Mouse (Mus musculus): ENCODE results near the gene Dazap1. TPM values are rescaled to one million over a fixed set of nuclear protein-coding genes. Genes with fewer than 3 reads are reported as not detected.
"Not testable (repeated sequence)": the region's sequence is repeated elsewhere in the genome, so short reads cannot be mapped to it uniquely, and the experiment has no call there.

The Dazap1 gene
- 10 to 100 TPM; 49.9 to 51.0 TPM for total RNA-seq (2021)
- long read RNA-seq, experiment 1, transcript Dazap1-203 (12 exons, 2,081 nt) = major isoform, 12 of 20 reads
- long read RNA-seq, experiment 1, partial matches to known transcripts = 5 of 20 reads
- long read RNA-seq, experiment 1, other reads (novel, unspliced or antisense) = 3 of 20 reads
- long read RNA-seq, experiment 2, transcript Dazap1-203 (12 exons, 2,081 nt) = major isoform, 17 of 31 reads
- long read RNA-seq, experiment 2, partial matches to known transcripts = 3 of 31 reads
- long read RNA-seq, experiment 2, other reads (novel, unspliced or antisense) = 9 of 31 reads

DNA sequence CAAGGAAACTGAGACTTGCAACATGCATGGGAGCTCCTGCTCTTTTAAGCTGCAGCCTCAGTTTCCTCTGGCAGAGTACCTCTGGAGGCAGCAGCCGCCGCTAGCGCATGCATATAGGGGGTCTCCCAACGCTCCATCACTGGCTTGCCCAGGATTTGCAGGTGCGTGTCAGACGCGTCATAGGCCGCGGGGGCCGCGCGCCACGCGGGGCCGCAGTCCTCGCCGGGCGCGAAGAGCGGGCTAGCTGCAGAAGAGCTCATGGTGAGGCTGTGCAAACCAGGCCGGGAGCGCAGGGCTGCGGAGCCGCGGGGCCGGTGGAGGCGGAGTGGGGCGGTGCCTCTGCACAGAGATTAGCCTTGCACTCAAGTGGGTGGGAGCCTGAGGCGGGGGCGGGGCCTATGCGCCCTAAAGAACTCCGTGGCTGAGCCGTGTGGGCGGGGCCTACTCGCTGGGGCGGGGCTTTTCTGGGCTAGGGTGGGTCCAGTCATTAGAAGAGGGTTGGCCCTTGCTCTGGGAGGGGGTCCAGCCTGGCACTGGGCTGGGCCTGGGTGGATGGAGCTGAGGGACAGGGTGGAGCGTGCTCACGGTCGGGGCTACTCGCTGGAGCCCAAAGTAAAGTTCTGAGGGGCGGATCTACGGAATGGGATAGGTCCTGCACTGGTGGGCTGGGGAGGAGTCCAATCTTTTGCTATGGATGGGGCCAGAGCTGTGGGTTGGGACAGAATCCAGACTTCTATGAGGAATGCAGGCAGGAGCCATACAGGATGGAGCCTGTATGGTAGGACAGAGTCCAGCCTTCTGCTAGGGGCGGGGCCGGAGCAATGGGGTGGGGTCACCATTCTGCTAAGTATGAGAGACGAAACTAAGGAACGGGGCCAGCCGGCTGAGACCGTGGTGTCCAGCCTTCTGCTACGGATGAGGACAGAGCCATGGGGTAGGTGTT lies at the start of gene Dazap1, which contains the start of gene Gamt:
TSS of gene Dazap1 (plus strand) at position 845 of the 943 bp plus-strand sequence.
TSS of gene Gamt (minus strand) at position 371 of the 943 bp plus-strand sequence.
- intact Hi-C loops (cut with DNase I; ENCODE audit: low total_unique reads) = no loop called here
- DNase-seq = peak; percentile 99

DNA sequence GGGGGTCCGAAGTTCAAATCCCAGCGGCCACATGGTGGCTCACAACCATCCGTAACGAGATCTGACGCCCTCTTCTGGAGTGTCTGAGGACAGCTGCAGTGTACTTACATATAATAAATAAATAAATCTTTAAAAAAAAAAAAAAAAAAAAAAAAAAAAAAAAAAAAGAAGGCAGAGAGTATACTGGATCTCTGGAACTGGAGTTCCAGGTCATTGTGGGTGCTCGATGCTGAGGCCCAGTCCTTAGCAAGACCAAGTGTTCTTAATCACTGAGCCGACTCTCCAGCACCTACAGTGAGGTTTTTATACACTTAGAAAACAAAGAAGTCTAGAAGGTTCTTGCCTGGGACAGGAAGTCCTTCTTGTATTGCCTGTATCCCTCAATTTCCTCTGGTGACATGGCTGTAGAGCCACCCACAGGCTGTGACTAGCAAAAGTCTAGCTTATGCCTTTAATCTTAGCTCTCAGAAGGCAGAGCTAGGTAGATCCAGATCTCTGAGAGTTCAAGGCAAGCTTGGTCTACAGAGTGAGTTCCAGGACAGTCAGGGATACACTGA lies 49.7 kb upstream of the Dazap1 start:
- DNase-seq; intact Hi-C loops (cut with DNase I; ENCODE audit: low total_unique reads): not testable (repeated sequence)

DNA sequence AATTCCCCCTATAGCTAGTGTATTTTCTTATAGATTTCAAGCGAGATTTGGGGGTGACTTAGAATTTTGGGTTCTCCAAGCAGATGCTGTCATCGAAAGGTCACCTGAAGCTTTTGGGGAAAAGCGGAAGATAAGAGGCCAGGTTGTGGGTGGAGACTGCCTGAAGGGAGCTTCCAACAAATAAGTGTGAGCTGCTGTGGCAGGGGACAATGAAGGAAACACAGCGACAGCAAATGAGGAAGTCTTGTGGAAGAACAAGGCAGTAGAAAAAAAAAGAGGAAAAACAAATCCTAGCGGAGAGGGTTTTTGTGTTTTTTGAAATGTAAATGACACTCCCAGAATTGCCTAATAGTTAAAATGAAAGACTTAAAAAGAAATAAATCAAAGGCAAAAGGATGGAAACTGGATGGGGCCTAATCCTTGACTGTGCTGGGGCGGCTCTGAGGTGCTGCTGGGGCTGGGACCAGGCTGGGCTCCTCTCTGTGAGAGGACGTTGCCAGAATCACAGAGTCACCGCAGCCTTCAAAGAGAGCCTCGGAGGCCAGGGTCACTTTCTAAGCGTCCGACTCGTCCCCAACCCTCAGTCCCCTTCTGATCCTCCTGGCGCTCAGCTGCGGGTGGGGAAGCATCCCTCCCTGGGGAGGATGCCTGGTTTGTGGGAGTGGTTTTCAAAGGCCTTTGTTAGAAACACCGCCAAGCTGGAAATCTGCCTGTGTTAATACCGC lies 46.1 kb upstream of the Dazap1 start:
- intact Hi-C loops (cut with DNase I; ENCODE audit: low total_unique reads) = no loop called here
- no peak for DNase-seq

DNA sequence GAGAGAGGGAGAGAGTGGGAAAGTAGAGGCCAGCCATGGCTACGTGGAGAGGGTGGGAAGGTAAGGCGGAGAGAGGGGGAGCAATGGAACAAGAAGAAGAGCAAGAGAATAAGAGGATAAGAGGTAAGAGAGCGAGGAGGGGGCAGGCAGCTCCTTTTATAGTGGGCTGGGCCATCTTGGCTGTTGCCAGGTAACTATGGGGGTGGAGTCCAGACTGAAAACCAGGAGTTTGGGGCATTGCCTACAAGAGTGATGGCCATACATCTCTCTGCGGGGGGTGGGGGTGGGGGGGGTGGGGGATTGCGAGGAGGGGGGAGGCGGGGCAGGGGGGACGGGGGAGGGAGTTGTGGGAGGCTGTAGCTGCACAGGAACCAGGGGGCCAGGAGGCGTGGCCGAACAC lies 40.6 kb upstream of the Dazap1 start:
- intact Hi-C loops (cut with DNase I; ENCODE audit: low total_unique reads) = no loop called here
- DNase-seq = no peak

DNA sequence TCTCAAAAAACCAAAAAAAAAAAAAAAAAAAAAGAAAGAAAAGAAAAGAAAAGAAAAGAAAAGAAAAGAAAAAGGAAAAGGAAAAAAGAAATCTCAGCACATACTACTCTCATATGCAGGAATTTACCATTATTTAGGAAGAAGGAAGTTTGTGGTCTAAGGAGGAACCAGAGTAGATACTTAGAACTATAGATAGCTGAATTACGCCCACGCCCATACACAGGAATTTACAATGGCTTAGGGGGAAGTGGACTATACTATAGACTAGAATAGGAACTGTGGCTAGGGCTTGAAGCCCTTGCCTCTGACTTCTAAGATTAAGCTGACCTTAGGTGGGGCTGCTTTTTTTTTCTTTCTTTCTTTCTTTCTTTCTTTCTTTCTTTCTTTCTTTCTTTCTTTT lies 38.1 kb upstream of the Dazap1 start:
- DNase-seq; intact Hi-C loops (cut with DNase I; ENCODE audit: low total_unique reads): not testable (repeated sequence)

DNA sequence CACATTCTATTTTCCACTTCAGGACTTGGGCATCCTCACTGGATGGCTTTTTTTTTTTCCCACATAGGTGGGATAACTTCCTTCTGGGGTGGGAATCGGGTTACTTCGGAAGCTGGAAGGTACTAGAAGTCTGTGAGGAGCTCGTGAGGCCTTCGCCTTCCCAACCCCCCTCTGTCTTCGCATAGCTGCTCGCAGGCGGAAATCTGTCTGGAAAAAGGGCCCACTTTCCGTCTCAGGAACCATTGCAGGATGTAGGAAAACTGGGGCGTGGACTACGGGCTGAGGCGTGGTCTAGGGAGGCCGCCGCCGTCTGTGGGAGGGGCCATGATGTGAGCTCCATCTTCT lies 35.2 kb upstream of the Dazap1 start:
- intact Hi-C loops (cut with DNase I; ENCODE audit: low total_unique reads) = no loop called here

DNA sequence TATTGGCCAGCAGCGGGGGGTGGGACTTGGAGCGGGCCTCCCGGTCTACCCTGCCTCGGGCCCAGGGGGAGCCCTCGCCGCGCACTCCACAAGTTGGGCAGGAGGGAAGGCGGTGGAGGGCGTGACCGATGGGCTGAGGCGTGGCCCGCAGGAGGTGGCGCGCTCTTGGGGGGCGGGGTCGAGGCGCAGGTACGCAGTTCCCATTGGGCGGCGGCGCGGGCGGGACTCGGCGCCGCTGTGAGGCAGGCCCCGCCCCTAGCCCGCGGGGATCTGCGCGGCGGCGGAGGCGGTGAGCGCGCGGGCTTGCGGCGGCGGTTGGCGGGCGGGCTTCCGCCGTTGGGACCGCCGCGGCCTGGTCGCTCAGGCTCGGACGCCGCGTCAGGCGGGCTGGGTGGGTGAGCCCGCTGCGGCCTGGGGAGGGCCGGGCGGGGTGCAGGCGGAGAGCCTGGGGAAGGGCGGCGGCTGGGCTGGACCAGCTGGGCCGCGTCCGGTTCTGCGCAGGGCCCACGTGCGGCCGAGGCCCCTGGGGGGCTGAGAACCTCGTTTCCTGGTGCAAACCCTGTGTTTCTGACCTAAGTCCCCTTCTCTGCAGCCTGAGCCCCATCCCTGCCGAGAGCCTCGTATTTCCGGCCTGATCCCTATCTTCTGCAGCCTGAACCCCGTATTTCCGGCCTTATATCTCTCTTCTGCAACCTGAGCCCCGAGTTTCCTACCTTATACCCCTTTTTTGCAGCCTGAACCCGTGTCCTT lies 34.7 kb upstream of the Dazap1 start, which contains the start of gene Mum1:
TSS of gene Mum1 (plus strand) at position 19 of the 750 bp plus-strand sequence.
- intact Hi-C loops (cut with DNase I; ENCODE audit: low total_unique reads) = no loop called here
- DNase-seq = peak; percentile 100

More for the DNA sequence above, 35.2 kb upstream of the Dazap1 start:
- no peak for DNase-seq

DNA sequence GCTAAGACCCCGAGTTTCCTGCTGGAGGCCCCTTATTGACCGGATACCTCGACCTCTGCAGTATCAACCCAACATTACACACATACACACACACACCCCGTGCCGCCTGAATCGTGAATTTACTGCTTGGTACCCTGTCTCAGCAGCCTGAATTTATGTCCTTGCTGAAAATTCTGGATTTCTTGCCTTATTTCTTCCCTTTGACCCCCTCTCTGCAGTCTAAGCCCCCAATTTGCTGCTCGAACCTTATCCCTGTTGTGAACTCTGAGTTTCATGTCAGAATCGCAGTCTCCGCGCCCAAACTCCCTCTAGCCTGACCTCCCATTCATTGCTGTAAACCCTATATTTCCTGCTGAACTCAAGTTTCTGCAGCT lies 34.1 kb upstream of the Dazap1 start:
- no peak for DNase-seq
- intact Hi-C loops (cut with DNase I; ENCODE audit: low total_unique reads) = no loop called here

DNA sequence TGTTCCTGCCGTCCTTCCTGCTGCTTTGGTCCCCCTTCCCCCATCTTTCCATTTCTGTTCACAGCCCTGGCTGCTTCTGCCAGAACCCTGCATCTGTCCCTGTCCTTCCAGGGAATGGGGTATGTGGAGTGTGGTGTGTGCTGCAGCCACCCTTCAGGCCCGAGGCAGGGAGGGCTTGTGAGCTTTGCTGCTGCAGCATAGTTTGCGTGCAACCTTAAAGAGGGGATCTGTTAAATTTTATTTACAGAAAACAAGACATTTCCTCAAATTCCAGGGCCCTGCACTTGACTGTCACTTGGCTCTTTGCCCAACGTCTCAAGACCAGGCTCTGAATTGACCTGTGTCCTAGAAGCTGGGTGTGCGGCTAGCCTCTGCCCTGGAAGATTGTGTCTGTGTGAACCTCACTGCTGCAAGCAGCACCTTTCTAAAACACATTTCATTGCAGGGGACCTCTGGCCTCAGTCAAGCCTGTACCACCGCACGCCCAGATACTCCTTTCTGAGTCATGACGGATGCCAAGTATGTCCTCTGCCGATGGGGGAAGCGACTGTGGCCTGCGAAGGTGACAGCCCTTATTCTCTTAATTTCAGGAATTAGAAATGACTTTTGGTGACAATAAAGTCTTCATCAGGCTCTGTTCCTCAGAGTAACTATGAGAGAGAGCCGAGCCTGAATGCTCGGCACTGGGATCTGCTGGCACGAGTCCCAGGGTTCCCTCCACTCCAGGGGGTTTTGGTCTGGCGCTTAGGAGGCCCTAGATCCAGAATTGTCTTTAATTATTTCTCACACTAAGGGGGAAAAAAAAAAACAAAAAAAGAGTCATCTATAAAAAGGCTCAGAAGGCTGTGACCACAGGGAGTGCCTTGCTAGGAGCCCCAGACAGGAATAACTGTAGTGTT lies 33.2 kb upstream of the Dazap1 start:
- no peak for DNase-seq
- intact Hi-C loops (cut with DNase I; ENCODE audit: low total_unique reads) = no loop called here

DNA sequence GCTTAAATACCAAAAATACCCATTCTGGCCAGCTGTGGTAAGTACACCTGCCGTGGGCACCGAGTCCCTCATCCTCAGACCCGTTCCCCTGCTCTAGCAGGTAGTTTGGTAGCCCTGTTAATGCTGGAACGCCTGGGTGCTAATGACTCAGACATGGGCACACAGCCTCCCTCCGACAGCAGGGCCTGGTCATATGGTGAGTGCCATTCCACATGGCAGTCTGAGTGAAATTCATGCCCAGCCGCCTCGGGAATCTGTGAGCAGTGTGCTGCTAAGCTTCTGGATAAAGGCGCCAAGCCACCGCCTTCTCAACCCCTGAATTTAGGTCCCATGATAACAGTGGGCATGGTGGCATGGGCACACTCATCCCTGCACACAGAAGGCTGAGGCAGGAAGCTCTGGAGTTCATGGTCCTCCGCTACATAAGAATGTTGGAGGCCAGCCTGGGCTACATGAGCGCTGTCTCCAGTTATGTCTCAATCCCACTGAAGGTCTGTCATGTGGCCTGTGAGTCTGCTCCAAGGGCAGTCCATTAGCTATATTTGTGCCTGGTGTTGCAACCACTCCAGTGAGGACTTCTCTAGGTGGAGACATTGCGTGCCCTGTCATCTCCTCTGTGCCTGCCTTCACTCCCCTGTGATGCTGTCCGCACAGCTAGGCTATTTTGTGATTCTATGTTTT lies 25.0 kb upstream of the Dazap1 start:
- no peak for DNase-seq
- intact Hi-C loops (cut with DNase I; ENCODE audit: low total_unique reads) = no loop called here

DNA sequence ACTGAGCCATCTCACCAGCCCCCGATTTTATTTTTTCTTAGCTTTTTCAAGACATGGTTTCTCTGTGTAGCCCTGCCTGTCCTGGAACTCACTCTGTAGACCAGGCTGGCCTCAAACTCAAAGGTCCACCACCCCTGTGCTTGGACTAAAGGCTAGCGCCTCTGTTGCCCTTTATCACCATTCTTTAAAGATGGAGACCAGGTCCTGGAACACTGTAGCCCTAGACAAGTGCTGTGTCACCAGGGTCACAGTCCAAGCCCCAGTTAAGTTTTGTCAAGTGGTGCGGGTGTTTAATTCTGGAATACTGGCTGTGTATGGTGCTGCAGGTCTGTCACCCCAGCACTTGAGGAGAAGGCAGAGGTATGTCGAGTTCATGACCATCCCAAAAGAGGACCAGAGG lies 24.3 kb upstream of the Dazap1 start:
- intact Hi-C loops (cut with DNase I; ENCODE audit: low total_unique reads) = no loop called here
- DNase-seq = no peak

DNA sequence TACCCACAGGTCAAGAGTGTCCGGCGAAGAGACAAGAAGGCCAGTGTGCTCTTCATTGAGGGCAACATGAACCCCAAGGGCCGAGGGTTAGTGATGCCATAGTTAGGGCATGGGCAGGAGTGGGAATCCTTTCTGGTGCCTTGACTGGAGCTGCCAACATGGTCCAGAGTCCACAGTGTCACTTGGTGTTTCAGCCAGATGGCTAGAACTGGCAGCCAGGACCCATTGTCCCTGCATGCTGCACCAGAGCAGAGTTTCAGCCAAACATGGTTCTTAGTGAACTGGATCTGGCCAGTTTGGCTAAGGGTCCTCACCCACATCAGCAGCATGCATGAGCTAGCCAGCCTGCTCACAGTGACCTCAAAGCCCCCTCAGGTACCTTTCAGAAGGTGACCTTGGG lies 23.0 kb upstream of the Dazap1 start:
- DNase-seq = no peak
- intact Hi-C loops (cut with DNase I; ENCODE audit: low total_unique reads) = no loop called here

DNA sequence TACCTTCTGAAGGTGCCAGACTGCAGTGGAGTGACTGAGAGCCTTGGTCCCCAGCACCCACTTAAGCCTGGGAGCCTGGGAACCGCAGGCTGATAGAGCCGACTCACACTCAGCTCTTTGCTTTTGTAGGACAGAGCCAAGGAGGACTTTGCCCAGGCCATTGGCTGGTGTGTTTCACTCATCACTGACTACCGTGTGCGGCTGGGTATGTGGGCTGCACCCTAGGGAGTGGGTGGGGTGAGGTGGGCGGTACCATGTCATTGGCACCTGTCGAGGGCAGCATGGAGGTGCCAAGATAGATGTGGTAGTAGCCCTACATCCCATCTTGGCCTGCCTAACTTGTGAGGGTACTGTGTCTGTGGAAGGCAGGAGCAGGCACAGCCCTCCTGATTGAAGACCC lies 21.5 kb upstream of the Dazap1 start:
- intact Hi-C loops (cut with DNase I; ENCODE audit: low total_unique reads) = no loop called here
- DNase-seq = no peak

DNA sequence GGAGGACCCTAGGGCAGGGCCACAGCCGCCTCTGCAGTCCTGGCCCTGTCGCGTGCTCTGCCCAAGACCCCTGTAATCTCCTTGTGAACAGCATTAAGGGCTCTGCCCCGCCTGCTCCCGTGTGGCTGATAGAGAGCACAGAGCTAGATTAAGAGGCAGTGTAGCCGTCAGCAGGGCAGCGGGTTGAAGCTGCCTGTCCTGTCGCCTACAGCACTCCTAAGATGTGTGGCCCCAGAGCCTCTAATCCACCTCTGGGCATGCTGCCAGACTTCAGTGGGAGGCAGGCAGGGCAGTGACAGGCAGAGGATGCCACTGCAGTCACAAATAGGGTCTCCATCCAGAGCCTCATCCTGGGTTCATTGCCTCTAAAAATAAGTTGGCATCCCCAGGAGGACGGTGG lies 19.2 kb upstream of the Dazap1 start:
- DNase-seq = no peak
- intact Hi-C loops (cut with DNase I; ENCODE audit: low total_unique reads) = no loop called here

DNA sequence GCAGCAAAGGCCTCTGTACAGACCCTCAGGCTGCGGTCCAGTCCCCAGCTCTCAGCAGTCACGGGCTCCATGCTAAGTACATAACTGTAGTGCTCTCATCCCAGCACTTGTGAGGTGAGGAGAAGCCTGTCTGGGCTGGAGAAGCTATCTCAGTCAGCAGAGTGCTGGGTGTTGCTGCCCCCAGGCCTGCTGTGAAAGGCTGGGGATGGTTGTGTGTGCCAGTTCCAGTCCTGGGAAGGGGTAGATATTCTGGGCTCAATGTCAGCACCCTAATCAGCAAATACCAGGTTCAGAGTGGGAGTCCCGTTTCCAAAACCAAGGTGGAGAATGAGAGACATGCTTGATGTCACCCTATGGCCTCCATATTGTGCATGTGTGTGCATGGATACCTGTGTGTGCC lies 18.7 kb upstream of the Dazap1 start:
- DNase-seq = no peak
- intact Hi-C loops (cut with DNase I; ENCODE audit: low total_unique reads) = no loop called here

DNA sequence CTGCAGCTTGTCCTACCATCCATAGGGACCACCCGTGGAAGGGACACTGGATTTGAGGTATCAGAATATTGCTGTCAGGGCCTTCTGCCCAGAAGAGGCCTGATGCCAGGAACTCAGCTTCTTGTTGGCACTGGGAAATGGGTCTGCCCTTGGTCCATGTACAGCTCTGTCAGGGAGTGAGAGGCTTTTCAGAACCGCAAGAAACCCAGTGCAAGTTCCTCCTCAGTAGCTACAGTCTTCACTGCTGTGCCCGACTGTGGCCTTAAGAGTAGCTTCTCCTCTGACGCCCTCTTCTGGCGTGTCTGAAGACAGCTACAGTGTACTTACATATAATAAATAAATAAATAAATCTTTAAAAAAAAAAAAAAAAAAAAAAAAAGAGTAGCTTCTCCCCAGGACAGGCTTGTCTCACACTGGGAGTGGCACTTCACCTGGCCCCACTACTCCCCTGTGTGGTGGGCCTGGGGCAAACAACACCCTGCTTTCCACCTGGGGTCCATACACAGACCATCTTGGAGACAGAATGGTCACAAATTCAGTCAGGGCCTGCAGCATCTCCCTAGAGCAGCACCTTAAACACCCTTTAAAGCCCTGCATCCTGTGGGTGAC lies 16.4 kb upstream of the Dazap1 start:
- no peak for DNase-seq
- intact Hi-C loops (cut with DNase I; ENCODE audit: low total_unique reads) = loop anchor here (2.0 kb wide), 2 partner anchors 42 to 68 kb away; no protein-coding TSS in a partner anchor

DNA sequence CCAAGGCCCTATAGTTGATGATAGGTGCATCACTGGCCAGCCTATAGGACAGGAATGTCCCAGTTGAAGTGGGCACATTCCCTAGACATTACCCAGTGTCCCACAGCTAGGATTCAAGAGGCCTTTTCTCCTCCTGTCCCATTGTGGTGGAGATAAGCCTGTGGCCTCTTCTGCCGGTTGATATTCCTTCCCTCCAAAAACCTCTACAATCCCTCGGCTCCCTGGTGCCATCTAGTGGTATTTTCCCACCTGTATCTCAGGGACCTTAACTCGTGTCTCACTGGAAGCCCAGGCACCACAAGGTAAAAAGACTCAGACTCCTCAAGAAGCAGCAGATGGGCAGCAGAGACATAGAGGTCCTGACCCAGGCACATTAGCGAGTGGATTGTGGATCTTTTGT lies 15.7 kb upstream of the Dazap1 start:
- DNase-seq = peak; percentile 74
- intact Hi-C loops (cut with DNase I; ENCODE audit: low total_unique reads) = loop anchor here (2.0 kb wide), 2 partner anchors 43 to 69 kb away; no protein-coding TSS in a partner anchor
